Mouse (Mus musculus) midbrain, embryonic 11.5 days (tissue): ENCODE measurements around the gene 4930519G04Rik. TPM values are rescaled to one million over a fixed set of nuclear protein-coding genes. Genes with fewer than 3 reads are reported as not detected.

Experiments used
- ATAC-seq: fragments of 200-750 bp; cut with Nextera tagmentation; 2 replicates; pipeline ENCODE4 v1.8.0; 2017; ENCODE audit warnings: moderate TSS enrichment, moderate library complexity; ENCODE audit not compliant: low FRiP score
- DNase-seq: peaks from one replicate; pipeline ENCODE4 v3.0.0; 2015; ENCODE audit warnings: low spot score; ENCODE audit errors: missing footprints
- H3K27ac ChIP-seq: fragments of 300-500 bp; sonication (generic); 2 replicates; pipeline ENCODE4 v1.5.1; 2014; ENCODE audit warnings: low read depth, low read length
- H3K27me3 ChIP-seq: fragments of 300-500 bp; sonication (generic); 2 replicates; pipeline ENCODE4 v1.6.1; 2014; ENCODE audit warnings: mild to moderate bottlenecking, low read length, moderate library complexity, mixed read lengths; ENCODE audit not compliant: control insufficient read depth, insufficient read depth
- H3K36me3 ChIP-seq: fragments of 300-500 bp; sonication (generic); 2 replicates; pipeline ENCODE4 v1.6.1; 2014; ENCODE audit warnings: mild to moderate bottlenecking, low read length, moderate library complexity, mixed read lengths; ENCODE audit not compliant: control insufficient read depth, insufficient read depth
- H3K4me1 ChIP-seq: fragments of 300-500 bp; sonication (generic); 2 replicates; pipeline ENCODE4 v1.6.1; 2014; ENCODE audit warnings: low read length; ENCODE audit not compliant: control insufficient read depth, insufficient read depth
- H3K4me2 ChIP-seq: fragments of 300-500 bp; sonication (generic); 2 replicates; pipeline ENCODE4 v1.6.1; 2014; ENCODE audit warnings: mild to moderate bottlenecking, moderate library complexity
- H3K4me3 ChIP-seq: fragments of 300-500 bp; sonication (generic); 2 replicates; pipeline ENCODE4 v1.5.1; 2014; ENCODE audit warnings: low read depth, low read length
- H3K9ac ChIP-seq: fragments of 300-500 bp; sonication (generic); 2 replicates; pipeline ENCODE4 v1.6.1; 2014; ENCODE audit warnings: low read length
- H3K9me3 ChIP-seq: fragments of 300-500 bp; sonication (generic); 2 replicates; pipeline ENCODE4 v1.6.1; 2016; ENCODE audit warnings: low read length; ENCODE audit not compliant: control insufficient read depth
- WGBS: fragments of 180-500 bp; shearing (Covaris S2); extraction: QIAGEN DNeasy Blood & Tissue Kit; methylation state at CpG from one replicate; pipeline ENCODE4 v1.1.7; 2014; 5-methylcytosine and 5-hydroxymethylcytosine counted together
- polyA plus RNA-seq: library from polyadenylated mRNA; unstranded; fragments of >200 nt; fragmentation: Nextera tagmentation; extraction: Ambion mirVana; gene quantifications from 2 replicates; pipeline ENCODE4 v1.2.1, GENCODE M21; 2014

Gene 4930519G04Rik
- polyA plus RNA-seq, 1 experiment from 2014 or later, result not detected

DNA sequence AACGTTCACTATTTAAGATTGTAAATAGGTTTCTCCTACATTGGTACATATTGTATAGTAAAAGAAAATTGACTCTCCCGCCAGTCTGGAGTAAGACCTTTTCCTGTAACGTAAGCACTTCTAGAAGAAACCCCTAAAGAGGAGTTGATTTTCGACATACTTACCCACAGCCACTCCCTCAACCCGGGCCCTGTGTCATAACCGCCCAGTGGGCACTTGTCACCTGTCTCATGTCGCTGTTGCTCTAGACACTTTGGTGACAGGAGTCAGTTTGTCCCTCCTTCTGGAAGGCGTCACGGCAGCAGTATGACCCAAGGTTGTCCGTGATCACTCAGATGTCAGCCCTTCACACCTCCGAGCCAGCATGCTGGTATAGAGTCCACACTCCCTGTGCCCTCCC, 29.6 kb downstream of the 4930519G04Rik start:
- Histone ChIP-seq H3K9ac (no peak overlapping the region), H3K4me2 (no peak overlapping the region), H3K9me3 (no peaks in the 10 kb centered on the region), H3K27me3 (no peaks in the 10 kb centered on the region), H3K27ac (no peak overlapping the region), H3K4me3 (no peak overlapping the region), H3K4me1 (0 out of 2 replicates have a peak, but pooled peaks cover 2% of the 10 kb centered on the region), H3K36me3 (no peaks in the 10 kb centered on the region)
- 96% methylated on average over 11 of the region's 11 CpGs for WGBS
- ATAC-seq (no peak), DNase-seq (no peak)

DNA sequence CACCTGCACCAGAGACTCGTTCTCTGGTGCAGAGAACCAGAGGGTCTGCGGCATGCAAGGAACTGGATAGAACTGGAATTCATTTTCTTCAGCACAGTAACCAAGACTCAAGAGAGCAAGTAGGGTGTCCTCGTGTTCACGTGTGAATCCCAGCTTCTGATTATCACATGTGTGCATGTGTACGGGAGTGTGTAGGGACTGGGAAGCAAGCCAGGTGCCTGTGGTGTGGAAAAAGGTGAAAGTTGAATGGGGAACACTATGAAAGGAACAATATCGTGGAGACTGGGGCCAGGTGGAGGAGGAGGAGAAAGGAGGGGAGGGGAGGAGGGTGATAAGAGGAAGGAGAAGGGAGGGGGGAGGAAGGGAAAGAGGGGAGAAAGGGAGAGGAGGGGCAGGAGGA, 33.3 kb downstream of the 4930519G04Rik start:
- Histone ChIP-seq H3K4me3 (no peak overlapping the region), H3K9ac (no peak overlapping the region), H3K27ac (no peak overlapping the region), H3K27me3 (no peaks in the 10 kb centered on the region), H3K9me3 (no peaks in the 10 kb centered on the region), H3K4me2 (no peak overlapping the region), H3K4me1 (no peaks in the 10 kb centered on the region), H3K36me3 (no peaks in the 10 kb centered on the region)
- ATAC-seq, result no peak
- no peak for DNase-seq
- WGBS, result 87% methylated on average over 6 of the region's 6 CpGs

GRCm38 (mm10) chr5:114888995-114889394, 35.5 kb downstream of the 4930519G04Rik start:
- no peak overlapping the region for H3K27ac ChIP-seq
- WGBS, result 85% methylated on average over 2 of the region's 2 CpGs
- no peak for DNase-seq

DNA sequence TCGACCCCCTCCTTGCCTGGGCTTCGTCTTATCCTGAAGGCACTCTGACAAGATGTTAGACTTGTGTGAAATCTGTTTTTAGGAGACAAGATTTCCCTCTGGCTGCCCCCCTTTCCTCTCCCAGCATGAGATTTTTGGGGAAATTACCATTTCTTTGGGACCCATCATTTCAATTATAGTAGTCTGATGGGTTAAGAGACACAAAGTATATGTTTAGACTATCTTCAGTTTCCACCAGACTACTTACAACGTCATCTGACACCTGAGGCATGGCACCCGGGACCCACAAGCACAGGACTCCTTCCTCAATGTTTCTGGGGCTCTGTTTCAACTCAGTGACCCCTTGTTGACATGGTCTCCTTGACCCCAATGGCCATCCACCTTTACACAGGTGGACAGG, 42.1 kb downstream of the 4930519G04Rik start:
- ATAC-seq (no peak), DNase-seq (no peak)
- Histone ChIP-seq H3K4me1 (no peaks in the 10 kb centered on the region), H3K36me3 (no peaks in the 10 kb centered on the region), H3K9me3 (no peaks in the 10 kb centered on the region), H3K4me3 (no peak overlapping the region), H3K27me3 (no peaks in the 10 kb centered on the region), H3K27ac (no peak overlapping the region), H3K4me2 (no peak overlapping the region), H3K9ac (no peak overlapping the region)
- WGBS, result 87% methylated on average over 4 of the region's 4 CpGs

More at GRCm38 (mm10) chr5:114888995-114889394, 35.5 kb downstream of the 4930519G04Rik start:
- no peak overlapping the region for H3K4me3 ChIP-seq
- ATAC-seq, result no peak
- no peak overlapping the region for H3K4me2 ChIP-seq
- H3K9me3 ChIP-seq, result no peaks in the 10 kb centered on the region
- H3K4me1 ChIP-seq, result no peaks in the 10 kb centered on the region
- no peak overlapping the region for H3K9ac ChIP-seq
- H3K36me3 ChIP-seq, result no peaks in the 10 kb centered on the region
- no peaks in the 10 kb centered on the region for H3K27me3 ChIP-seq

GRCm38 (mm10) chr5:114896688-114897373, 43.4 kb downstream of the 4930519G04Rik start, which contains the start of gene Oasl2:
Gene Oasl2 (plus strand): TSS chr5:114896936.
- Histone ChIP-seq H3K27me3 (no peaks in the 10 kb centered on the region), H3K9me3 (no peaks in the 10 kb centered on the region), H3K4me2 (no peak within 1 kb of the TSS), H3K36me3 (no peaks in the 10 kb centered on the region), H3K27ac (no peak within 1 kb of the TSS), H3K4me3 (no peak within 1 kb of the TSS), H3K9ac (no peak within 1 kb of the TSS), H3K4me1 (no peaks in the 10 kb centered on the region)
- 76% methylated on average over 13 of the region's 13 CpGs for WGBS
- DNase-seq (no peak), ATAC-seq (no peak)

DNA sequence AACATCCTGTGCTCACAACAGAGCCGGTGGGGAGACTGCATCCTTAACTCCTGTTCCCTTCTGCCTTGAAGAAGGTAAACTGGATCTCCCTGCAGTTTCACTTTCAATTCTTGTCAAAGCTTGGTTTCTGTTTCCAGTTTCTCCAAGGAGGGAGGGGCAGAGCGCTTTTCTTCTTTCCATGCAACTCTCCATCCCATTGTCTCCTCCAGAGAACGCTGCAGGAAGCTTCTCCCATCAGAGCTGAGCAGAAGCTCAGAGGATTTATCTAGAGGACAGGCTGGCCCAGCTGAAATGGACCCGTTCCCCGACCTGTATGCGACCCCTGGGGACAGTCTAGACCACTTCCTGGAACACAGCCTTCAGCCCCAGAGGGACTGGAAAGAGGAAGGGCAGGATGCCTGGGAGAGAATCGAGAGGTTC, 43.9 kb downstream of the 4930519G04Rik start:
- no peak for ATAC-seq
- WGBS, result 14% methylated on average over 7 of the region's 7 CpGs
- Histone ChIP-seq H3K27me3 (no peaks in the 10 kb centered on the region), H3K9me3 (no peaks in the 10 kb centered on the region), H3K4me2 (no peak overlapping the region), H3K4me3 (no peak overlapping the region), H3K9ac (no peak overlapping the region), H3K27ac (no peak overlapping the region), H3K36me3 (no peaks in the 10 kb centered on the region), H3K4me1 (no peaks in the 10 kb centered on the region)
- peak; percentile 83 for DNase-seq

DNA sequence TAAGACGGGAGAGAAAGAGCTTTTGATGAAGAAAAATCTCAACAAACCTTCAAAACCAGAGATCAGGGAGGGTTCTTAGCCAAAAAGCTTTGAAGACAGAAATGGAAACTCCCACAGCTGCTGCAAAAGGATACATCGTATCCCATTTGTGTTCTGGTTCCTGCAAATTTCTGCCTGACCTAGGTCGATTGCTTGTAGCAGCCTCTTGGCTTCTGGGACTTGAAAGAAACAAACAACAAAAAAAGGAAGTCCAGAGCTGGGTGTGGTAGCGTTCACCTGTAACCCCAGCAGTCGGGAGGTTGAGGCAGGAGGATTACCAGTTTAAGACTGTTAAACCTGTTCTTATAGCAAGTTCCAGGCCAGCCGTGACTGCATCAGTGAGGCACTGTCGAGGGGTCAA, 45.4 kb downstream of the 4930519G04Rik start:
- Histone ChIP-seq H3K9ac (no peak overlapping the region), H3K4me1 (no peaks in the 10 kb centered on the region), H3K27me3 (no peaks in the 10 kb centered on the region), H3K27ac (no peak overlapping the region), H3K36me3 (no peaks in the 10 kb centered on the region), H3K9me3 (no peaks in the 10 kb centered on the region), H3K4me3 (no peak overlapping the region), H3K4me2 (no peak overlapping the region)
- ATAC-seq (no peak), DNase-seq (no peak)
- WGBS, result 83% methylated on average over 7 of the region's 7 CpGs

DNA sequence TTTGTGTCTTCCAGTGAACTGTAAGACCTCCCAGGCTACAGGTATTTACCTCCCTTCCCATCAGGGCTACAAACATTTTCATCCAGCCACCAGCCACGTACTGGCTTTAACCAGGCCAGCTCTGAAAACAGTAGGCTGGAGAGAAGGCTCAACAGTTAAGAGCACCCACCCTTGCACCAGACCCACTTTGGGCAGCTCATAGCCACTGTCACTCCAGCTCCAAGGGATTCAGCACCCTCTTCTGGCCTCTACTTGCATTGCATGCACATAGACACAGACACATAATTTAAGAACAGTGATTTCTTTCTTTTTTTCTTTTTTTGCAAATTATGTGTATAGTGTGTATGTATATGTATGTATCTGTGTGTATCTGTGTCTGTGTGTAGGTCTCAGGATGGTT, 48.9 kb downstream of the 4930519G04Rik start:
- Histone ChIP-seq H3K27ac (no peak overlapping the region), H3K4me1 (no peaks in the 10 kb centered on the region), H3K9me3 (no peaks in the 10 kb centered on the region), H3K9ac (no peak overlapping the region), H3K27me3 (no peaks in the 10 kb centered on the region), H3K4me2 (no peak overlapping the region), H3K4me3 (no peak overlapping the region), H3K36me3 (no peaks in the 10 kb centered on the region)
- DNase-seq, result peak; percentile 91
- WGBS, result 26% methylated on average over 1 of the region's 1 CpGs
- no peak for ATAC-seq

GRCm38 (mm10) chr5:114908598-114909305, 55.3 kb downstream of the 4930519G04Rik start:
- no peak for DNase-seq
- 53% methylated on average over 13 of the region's 13 CpGs for WGBS
- H3K9ac ChIP-seq, result no peak overlapping the region

More at GRCm38 (mm10) chr5:114908598-114909305, 55.3 kb downstream of the 4930519G04Rik start:
- Histone ChIP-seq H3K4me2 (no peak overlapping the region), H3K27ac (no peak overlapping the region), H3K4me3 (no peak overlapping the region), H3K9me3 (no peaks in the 10 kb centered on the region), H3K4me1 (no peaks in the 10 kb centered on the region), H3K36me3 (no peaks in the 10 kb centered on the region; the same call in 1 of the 2 replicates), H3K27me3 (no peaks in the 10 kb centered on the region)
- ATAC-seq, result no peak
